Mouse (Mus musculus): ENCODE data around the gene Panx2.

Panx2 gene

GRCm38 (mm10) chr15:89074613-89075477 lies 15.3 kb downstream of the Panx2 start, which contains the start of gene Trabd:
Gene Trabd, plus strand, starts transcription at chr15:89075124.
- DNase-seq (ENCODE audit: low read depth, low spot score), result no peak

GRCm38 (mm10) chr15:89075478-89076147 lies 16.1 kb downstream of the Panx2 start:
- peak; percentile 72 for DNase-seq (ENCODE audit: low read depth, low spot score)

- peak; percentile 15 for DNase-seq (ENCODE audit: low read depth, low spot score)
Observed at GRCm38 (mm10) chr15:89076156-89076731, 16.7 kb downstream of the Panx2 start.

GRCm38 (mm10) chr15:89078208-89078836 lies 18.8 kb downstream of the Panx2 start:
- peak; percentile 59 for DNase-seq (ENCODE audit: low read depth, low spot score)

- DNase-seq (ENCODE audit: low read depth, low spot score), result no peak
Observed at GRCm38 (mm10) chr15:89083906-89084305, 24.4 kb downstream of the Panx2 start.

- no peak for DNase-seq (ENCODE audit: low read depth, low spot score)
Observed at GRCm38 (mm10) chr15:89084826-89085225, 25.3 kb downstream of the Panx2 start.

- DNase-seq (ENCODE audit: low read depth, low spot score), result peak; percentile 82
Observed at GRCm38 (mm10) chr15:89088607-89089247, 29.2 kb downstream of the Panx2 start, which contains the start of gene Selenoo. Gene Selenoo, plus strand, starts transcription at chr15:89089084.

- no peak for DNase-seq (ENCODE audit: low read depth, low spot score)
Observed at GRCm38 (mm10) chr15:89089248-89090051, 29.9 kb downstream of the Panx2 start.

GRCm38 (mm10) chr15:89090662-89091061 lies 31.1 kb downstream of the Panx2 start:
- DNase-seq (ENCODE audit: low read depth, low spot score), result no peak

GRCm38 (mm10) chr15:89092181-89092580 lies 32.6 kb downstream of the Panx2 start:
- DNase-seq (ENCODE audit: low read depth, low spot score), result no peak

GRCm38 (mm10) chr15:89097450-89097849 lies 37.9 kb downstream of the Panx2 start:
- no peak for DNase-seq (ENCODE audit: low read depth, low spot score)

- DNase-seq (ENCODE audit: low read depth, low spot score), result no peak
Observed at GRCm38 (mm10) chr15:89098616-89099015, 39.1 kb downstream of the Panx2 start.

GRCm38 (mm10) chr15:89100823-89101222 lies 41.3 kb downstream of the Panx2 start:
- no peak for DNase-seq (ENCODE audit: low read depth, low spot score)

- DNase-seq (ENCODE audit: low read depth, low spot score), result no peak
Observed at GRCm38 (mm10) chr15:89102646-89103045, 43.1 kb downstream of the Panx2 start.

- DNase-seq (ENCODE audit: low read depth, low spot score), result no peak
Observed at GRCm38 (mm10) chr15:89103921-89104320, 44.4 kb downstream of the Panx2 start.

- no peak for DNase-seq (ENCODE audit: low read depth, low spot score)
Observed at GRCm38 (mm10) chr15:89104425-89104824, 44.9 kb downstream of the Panx2 start.

GRCm38 (mm10) chr15:89106073-89106472 lies 46.5 kb downstream of the Panx2 start:
- DNase-seq (ENCODE audit: low read depth, low spot score), result no peak

- DNase-seq (ENCODE audit: low read depth, low spot score), result no peak
Observed at GRCm38 (mm10) chr15:89106976-89107375, 47.4 kb downstream of the Panx2 start.

- peak; percentile 51 for DNase-seq (ENCODE audit: low read depth, low spot score)
Observed at GRCm38 (mm10) chr15:89110147-89110546, 50.6 kb downstream of the Panx2 start.

GRCm38 (mm10) chr15:89118007-89118406 lies 58.5 kb downstream of the Panx2 start:
- no peak for DNase-seq (ENCODE audit: low read depth, low spot score)

Data from R1 (cell line).